ENCODE assay signal across 9 mouse cellular contexts in the genomic region with DNA sequence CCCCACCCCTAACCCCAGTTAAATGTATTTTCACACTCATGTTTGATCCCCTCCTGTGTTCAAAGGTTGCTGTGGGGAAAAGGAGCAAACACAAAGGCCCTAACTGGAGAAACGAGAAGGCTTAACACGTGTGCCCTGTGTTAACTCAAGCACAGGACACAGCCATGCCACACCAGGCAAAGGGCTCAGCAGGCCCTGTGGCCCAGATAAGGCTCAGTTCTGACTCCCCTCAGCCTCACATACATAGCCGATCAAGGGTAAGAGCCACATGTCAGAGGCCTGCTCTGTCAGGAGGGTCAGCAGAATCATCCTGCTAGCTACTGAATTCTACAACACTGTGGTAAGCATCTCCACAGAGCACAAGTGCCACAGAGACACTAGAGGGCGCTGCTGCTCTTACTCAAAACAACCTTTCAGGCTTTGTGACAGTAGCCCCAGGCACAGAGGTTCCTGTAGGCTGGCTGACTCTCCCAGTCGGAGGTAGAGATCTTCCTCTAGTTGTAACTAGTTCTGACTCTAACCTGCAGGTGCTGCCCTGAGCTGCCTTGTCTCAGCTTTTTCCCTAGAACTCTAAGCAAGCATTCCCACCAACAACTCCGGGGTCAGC. TPM values are rescaled to one million over a fixed set of nuclear protein-coding genes. Genes with fewer than 3 reads are reported as not detected.
A peak's percentile ranks its signal among the peaks of the same experiment; 100 is the strongest.
DNase-seq lines count a peak whose midpoint lies in the region; ATAC-seq and TF ChIP-seq lines count a peak whose summit lies in the region.
"Had no signal": no experiment of that assay in that cellular context is flagged by ENCODE, and none has a peak within 500 bp of the region (broad histone marks: within the 10 kb centered on the region; RNA-seq: fewer than 3 reads in every experiment).

No protein-coding gene starts in this region.

- no peak overlapping the region for H3K9ac ChIP-seq in ES-E14 (ENCODE audit: insufficient read depth, low read depth, low read length, poor library complexity, severe bottlenecking)
- H3K9ac ChIP-seq in forebrain, embryonic 14.5 days (ENCODE audit: low read length), result no peak overlapping the region

- H3K4me1 ChIP-seq in ES-E14 (ENCODE audit: control insufficient read depth in 2 of 2, insufficient read depth in 2 of 2, low read length in 2 of 2, poor library complexity in 1 of 2), result no peaks in the 10 kb centered on the region
- H3K4me1 ChIP-seq in forebrain, embryonic 14.5 days (ENCODE audit: control insufficient read depth, insufficient read depth, low read length), result no peaks in the 10 kb centered on the region
- H3K4me1 ChIP-seq in lung, adult 2 months (ENCODE audit: control insufficient read depth, insufficient read depth, low read length), result no peaks in the 10 kb centered on the region

- H3K36me3 ChIP-seq in ES-E14 (ENCODE audit: control insufficient read depth, insufficient read depth, low read length, poor library complexity, severe bottlenecking), result no peaks in the 10 kb centered on the region
- H3K36me3 ChIP-seq in forebrain, embryonic 14.5 days (ENCODE audit: control insufficient read depth, insufficient read depth, low read length), result 0 out of 2 replicates have a peak, but pooled peaks cover 11% of the 10 kb centered on the region

- in situ Hi-C loops in ES-E14 (cut with MboI; ENCODE audit: low sequenced_read_pairs in 2 of 2, unreplicated experiment in 2 of 2), result loop anchor here in 1 of 2 experiments (10.0 kb wide), 1 partner anchor 69 kb away; no protein-coding TSS in a partner anchor

- 45% methylated on average over 6 of the region's 6 CpGs for WGBS in forebrain, embryonic 14.5 days
- 41% methylated on average over 6 of the region's 6 CpGs for WGBS in lung, adult 2 months

- no peaks in the 10 kb centered on the region for H3K27me3 ChIP-seq in forebrain, embryonic 14.5 days (replicated peaks; ENCODE audit: control insufficient read depth, insufficient read depth, low read length)

- no peak overlapping the region for H3K27ac ChIP-seq in ES-E14 (ENCODE audit: insufficient read depth, low read depth, low read length, poor library complexity, severe bottlenecking)
- no peak overlapping the region for H3K27ac ChIP-seq in forebrain, embryonic 14.5 days (ENCODE audit: low read depth, low read length)
- H3K27ac ChIP-seq: macrophage had no signal

- intact Hi-C loops in heart, postnatal 36 days (cut with DNase I), result loop anchor here (1.0 kb wide), 1 partner anchor 35 kb away; no protein-coding TSS in a partner anchor

- ATAC-seq in cerebellum, adult (ENCODE audit: insufficient number of reproducible peaks, low FRiP score, low TSS enrichment), result peak; percentile 76
- peak; percentile 89 for ATAC-seq in forebrain, embryonic 14.5 days

- H3K9me3 ChIP-seq in ES-E14 (ENCODE audit: control insufficient read depth, insufficient read depth, low read depth, low read length), result no peaks in the 10 kb centered on the region
- no peaks in the 10 kb centered on the region for H3K9me3 ChIP-seq in forebrain, embryonic 14.5 days (replicated peaks; ENCODE audit: control insufficient read depth, low read length)

- TF ChIP-seq CTCF in lung, adult 2 months (IDR thresholded peaks at IDR 0.05; ENCODE audit: insufficient read depth, low read length), result peak; percentile 86

- peak; percentile 93 for DNase-seq in ES-E14 (ENCODE audit: low read depth, low spot score)
- DNase-seq in forebrain, embryonic 14.5 days (ENCODE audit: low spot score), result peak; percentile 95
- peak; percentile 87 for DNase-seq in heart, postnatal 36 days
- peak; percentile 90 for DNase-seq in layer of hippocampus, adult 11-12 months (ENCODE audit: low spot score)
- peak; percentile 78 for DNase-seq in lung, adult 2 months
- DNase-seq in ovary, adult 18-20 months (ENCODE audit: low spot score), result peak; percentile 70
- DNase-seq in thymus, adult 18-20 months, result peak; percentile 47 to 56

- H3K4me2 ChIP-seq in forebrain, embryonic 14.5 days (ENCODE audit: low read length), result no peak overlapping the region

- no peak overlapping the region for H3K4me3 ChIP-seq in ES-E14 (ENCODE audit: insufficient read depth in 1 of 2, low read depth in 1 of 2, low read length in 2 of 2, poor library complexity in 1 of 2, severe bottlenecking in 1 of 2)
- no peak overlapping the region for H3K4me3 ChIP-seq in forebrain, embryonic 14.5 days (ENCODE audit: low read depth, low read length)
- no peak overlapping the region for H3K4me3 ChIP-seq in lung, adult 2 months (replicated peaks; ENCODE audit: extremely low read depth, low read depth, low read length)

- no peak for TF ChIP-seq POLR2A in lung, adult 2 months (IDR thresholded peaks at IDR 0.05; ENCODE audit: borderline replicate concordance, extremely low read depth, low read depth, low read length)

TF ChIP-seq in ES-E14, 5 proteins besides CTCF, POLR2A, EP300 and RAD21:
- TF ChIP-seq ZNF384 (IDR thresholded peaks at IDR 0.05; ENCODE audit: low read depth, low read length), result no peak
- TF ChIP-seq ZC3H11A (IDR thresholded peaks at IDR 0.05; ENCODE audit: borderline replicate concordance, low read depth, low read length), result peak; percentile 83; the same call in 1 of the 2 replicates

RNA-seq across cellular contexts. Expression of gene Sfxn5, which starts 12.9 kb away (rescaled TPM):
- 4.9 and 5.8 TPM in 2 replicates for total RNA-seq in ES-E14 (2012; rRNA removed)
- 15.2 and 15.7 TPM in 2 replicates for polyA plus RNA-seq in forebrain, embryonic 14.5 days (2014; fragmentation: Nextera tagmentation; extraction: Ambion mirVana)
- total RNA-seq in heart, postnatal 36 days (2021), result 1 to 10 TPM; 3.4 to 4.1 TPM
- polyA plus RNA-seq in lung, adult 2 months (2012; rRNA removed), result 8.0 and 8.2 TPM in 2 replicates

RNA-seq across cellular contexts. Expression of gene Rab11fip5, which starts 28.3 kb away (rescaled TPM):
- total RNA-seq in ES-E14 (2012; rRNA removed), result 10.7 and 13.4 TPM in 2 replicates
- polyA plus RNA-seq in forebrain, embryonic 14.5 days (2014; fragmentation: Nextera tagmentation; extraction: Ambion mirVana), result 9.2 and 12.7 TPM in 2 replicates
- 10 to 100 TPM; 65.0 to 67.0 TPM for total RNA-seq in heart, postnatal 36 days (2021)
- 20.0 and 24.9 TPM in 2 replicates for polyA plus RNA-seq in lung, adult 2 months (2012; rRNA removed)
